Mouse (Mus musculus) C2C12 (cell line): ENCODE data around the gene Kdelr2. TPM values are rescaled to one million over a fixed set of nuclear protein-coding genes. Genes with fewer than 3 reads are reported as not detected.
A peak's percentile ranks its signal among the peaks of the same experiment; 100 is the strongest.
"Not testable (repeated sequence)": the region's sequence is repeated elsewhere in the genome, so short reads cannot be mapped to it uniquely, and the experiment has no call there.

Source experiments
- H3K27me3 ChIP-seq: one replicate; pipeline ENCODE4 v1.6.1; 2011; ENCODE audit not compliant: control insufficient read depth, insufficient read depth, insufficient read length
- H3K36me3 ChIP-seq: one replicate; pipeline ENCODE4 v1.6.1; 2011; ENCODE audit not compliant: control insufficient read depth, insufficient read depth
- H3K4me3 ChIP-seq: one replicate; pipeline ENCODE4 v1.5.1; 2011; ENCODE audit warnings: mild to moderate bottlenecking, control low read depth; ENCODE audit not compliant: poor library complexity, insufficient read depth, severe bottlenecking
- H3K79me2 ChIP-seq: one replicate; pipeline ENCODE4 v1.6.1; 2011; ENCODE audit not compliant: control insufficient read depth, insufficient read depth
- H3K79me3 ChIP-seq: one replicate; pipeline ENCODE4 v1.6.1; 2011; ENCODE audit warnings: low read depth, control low read depth
- H3ac ChIP-seq: one replicate; pipeline ENCODE3; 2011; ENCODE audit warnings: low read depth; ENCODE audit not compliant: control insufficient read depth, insufficient read length
- CEBPB ChIP-seq: IDR thresholded peaks from one replicate; pipeline ENCODE4 v1.6.1; 2011; ENCODE audit warnings: low read depth, mild to moderate bottlenecking, control low read depth, moderate library complexity
- CTCF ChIP-seq: IDR thresholded peaks from one replicate; pipeline ENCODE4 v1.5.1; 2011; ENCODE audit not compliant: control insufficient read depth, insufficient read depth, insufficient read length
- FOSL1 ChIP-seq: IDR thresholded peaks from one replicate; pipeline ENCODE4 v1.8.0; 2011; ENCODE audit warnings: mild to moderate bottlenecking, low read length; ENCODE audit not compliant: poor library complexity, insufficient read depth, severe bottlenecking
- MAX ChIP-seq: IDR thresholded peaks from one replicate; pipeline ENCODE4 v1.6.1; 2011; ENCODE audit warnings: mild to moderate bottlenecking, control low read depth
- MYOD1 ChIP-seq: IDR thresholded peaks from one replicate; pipeline ENCODE4 v1.6.1; 2011; ENCODE audit warnings: low read depth; ENCODE audit not compliant: control insufficient read depth, insufficient read length
- MYOG ChIP-seq: IDR thresholded peaks from one replicate; pipeline ENCODE4 v1.6.1; 2011; ENCODE audit not compliant: control insufficient read depth, insufficient read length; ENCODE audit errors: extremely low read depth
- USF1 ChIP-seq: IDR thresholded peaks from one replicate; pipeline ENCODE4 v1.6.1; 2011; ENCODE audit warnings: low read depth, mild to moderate bottlenecking, control low read depth, moderate library complexity
- polyA plus RNA-seq: library from polyadenylated mRNA; unstranded; fragments of >200 nt; fragmentation: generic; extraction: Trizol; gene quantifications from one replicate; pipeline ENCODE4 v1.2.1, GENCODE M21; 2012; ENCODE audit warnings: missing spikeins

Kdelr2 gene
- polyA plus RNA-seq, 1 experiment: 131 TPM

DNA sequence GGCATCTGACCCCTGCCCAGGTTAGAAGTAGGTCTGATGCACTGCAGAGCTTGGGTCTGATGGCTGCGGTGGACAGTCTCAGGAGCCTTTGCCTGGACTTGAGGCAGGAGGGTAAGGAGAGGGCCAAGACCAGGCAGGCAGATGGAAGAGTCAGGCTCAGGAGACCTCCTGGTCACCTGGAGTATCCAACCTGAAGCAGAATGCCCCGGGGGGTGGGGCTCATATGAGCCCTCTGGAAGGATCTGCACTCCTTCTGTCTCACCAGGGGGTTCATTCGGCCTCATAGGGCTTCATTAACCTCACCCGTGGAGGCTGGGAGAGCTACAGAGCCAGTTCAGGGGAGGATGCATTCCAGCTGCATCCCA lies 32.5 kb upstream of the Kdelr2 start:
- Histone ChIP-seq H3K27me3 (peaks cover 70% of the 10 kb centered on the region), H3ac (no peak overlapping the region), H3K79me3 (no peaks in the 10 kb centered on the region)

GRCm38 (mm10) chr5:143372818-143373217 lies 30.8 kb upstream of the Kdelr2 start:
- Histone ChIP-seq H3K79me3 (no peaks in the 10 kb centered on the region), H3K27me3 (peaks cover 72% of the 10 kb centered on the region), H3K36me3 (no peaks in the 10 kb centered on the region), H3ac (no peak overlapping the region), H3K79me2 (no peaks in the 10 kb centered on the region), H3K4me3 (no peak overlapping the region)
- TF ChIP-seq MYOG (no peak), FOSL1 (no peak), MYOD1 (no peak), USF1 (no peak), MAX (no peak), CEBPB (no peak), CTCF (no peak)

More for the DNA sequence above, 32.5 kb upstream of the Kdelr2 start:
- Histone ChIP-seq H3K4me3 (no peak overlapping the region), H3K36me3 (no peaks in the 10 kb centered on the region), H3K79me2 (no peaks in the 10 kb centered on the region)
- TF ChIP-seq MYOD1: no peak
- no peak for TF ChIP-seq USF1
- TF ChIP-seq CEBPB: no peak
- TF ChIP-seq MAX: no peak
- no peak for TF ChIP-seq CTCF
- no peak for TF ChIP-seq FOSL1
- no peak for TF ChIP-seq MYOG

DNA sequence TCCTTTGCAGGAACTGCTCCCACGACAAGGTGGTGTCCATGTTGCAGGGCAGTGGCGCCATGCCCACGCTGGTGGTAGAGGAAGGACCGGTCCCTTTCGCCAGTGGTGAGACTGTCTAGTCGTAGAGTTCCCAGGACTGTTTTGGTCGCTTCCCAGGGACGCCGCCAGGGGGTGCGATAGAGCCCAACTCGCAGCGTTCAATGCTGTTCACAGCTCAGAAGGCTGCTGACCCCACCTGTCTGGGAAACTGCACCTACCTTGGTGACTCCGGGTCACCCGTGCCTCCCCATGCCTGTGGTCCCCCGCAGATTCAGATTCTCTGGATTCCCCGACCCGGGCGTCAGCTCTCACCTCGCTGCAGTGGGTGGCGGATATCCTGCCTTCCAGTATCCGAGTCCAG lies 28.4 kb upstream of the Kdelr2 start:
- Histone ChIP-seq H3K36me3 (no peaks in the 10 kb centered on the region), H3ac (no peak overlapping the region), H3K79me3 (no peaks in the 10 kb centered on the region), H3K79me2 (no peaks in the 10 kb centered on the region), H3K27me3 (peaks cover 60% of the 10 kb centered on the region), H3K4me3 (no peak overlapping the region)
- TF ChIP-seq MAX: no peak
- TF ChIP-seq CTCF: peak; percentile 41
- no peak for TF ChIP-seq MYOD1
- no peak for TF ChIP-seq CEBPB
- no peak for TF ChIP-seq FOSL1
- no peak for TF ChIP-seq MYOG
- TF ChIP-seq USF1: no peak

DNA sequence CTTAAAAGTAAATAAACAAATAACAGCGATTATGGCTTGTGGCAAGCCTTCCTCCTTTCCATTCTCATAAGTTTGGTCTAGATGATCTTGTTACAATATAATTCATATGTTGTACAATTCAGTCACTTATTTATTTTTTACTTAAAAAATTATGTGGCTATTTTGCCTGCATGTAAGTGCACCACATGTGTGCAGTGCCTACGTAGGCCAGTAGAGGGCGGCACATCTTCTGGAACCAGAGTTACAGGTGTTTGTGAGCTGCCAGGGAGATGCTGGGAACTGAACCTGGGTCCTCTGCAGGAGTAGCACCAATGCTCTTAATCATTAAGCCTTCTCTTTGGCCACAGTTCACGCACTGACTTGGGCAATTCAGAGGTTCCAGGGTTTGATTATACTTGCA lies 27.5 kb upstream of the Kdelr2 start:
- Histone ChIP-seq H3K36me3 (no peaks in the 10 kb centered on the region), H3K79me2 (no peaks in the 10 kb centered on the region), H3K79me3 (no peaks in the 10 kb centered on the region), H3K4me3 (no peak overlapping the region), H3K27me3 (peaks cover 51% of the 10 kb centered on the region), H3ac (no peak overlapping the region)
- TF ChIP-seq FOSL1 (no peak), USF1 (no peak), CEBPB (no peak), MYOD1 (no peak), CTCF (no peak), MAX (no peak), MYOG (no peak)

GRCm38 (mm10) chr5:143386797-143387621 lies 16.6 kb upstream of the Kdelr2 start:
- H3K4me3 ChIP-seq: no peak overlapping the region
- no peaks in the 10 kb centered on the region for H3K79me3 ChIP-seq
- H3ac ChIP-seq: no peak overlapping the region
- H3K79me2 ChIP-seq: no peaks in the 10 kb centered on the region
- peaks cover 56% of the 10 kb centered on the region for H3K27me3 ChIP-seq
- no peak for TF ChIP-seq MAX
- no peak for TF ChIP-seq CTCF
- TF ChIP-seq USF1: no peak
- no peak for TF ChIP-seq FOSL1
- no peak for TF ChIP-seq MYOD1
- TF ChIP-seq CEBPB: no peak
- TF ChIP-seq MYOG: no peak
- no peaks in the 10 kb centered on the region for H3K36me3 ChIP-seq

DNA sequence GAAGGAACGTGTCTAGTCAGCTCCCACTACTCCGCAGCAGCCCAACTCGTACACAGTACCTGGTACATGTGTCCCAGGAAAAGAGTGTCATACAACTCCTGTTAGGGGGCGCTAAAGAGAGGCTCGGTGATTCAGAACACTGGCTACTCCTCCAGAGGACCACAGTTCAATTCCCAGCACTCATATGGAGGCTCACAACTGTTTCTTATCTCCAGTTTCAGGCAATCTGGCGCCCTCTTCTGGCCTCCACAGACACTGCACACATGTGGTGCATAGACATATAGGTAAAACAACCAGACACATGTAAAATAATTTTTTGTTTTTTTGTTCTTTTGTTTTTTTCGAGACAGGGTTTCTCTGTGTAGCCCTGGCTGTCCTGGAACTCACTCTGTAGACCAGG lies 9.5 kb upstream of the Kdelr2 start:
- Histone ChIP-seq H3ac (no peak overlapping the region), H3K27me3 (peaks cover 7% of the 10 kb centered on the region), H3K79me2 (no peaks in the 10 kb centered on the region), H3K36me3 (peaks cover 3% of the 10 kb centered on the region), H3K79me3 (no peaks in the 10 kb centered on the region), H3K4me3 (no peak overlapping the region)
- no peak for TF ChIP-seq USF1
- TF ChIP-seq CTCF: no peak
- no peak for TF ChIP-seq MYOD1
- no peak for TF ChIP-seq MYOG
- TF ChIP-seq FOSL1: no peak
- no peak for TF ChIP-seq CEBPB

DNA sequence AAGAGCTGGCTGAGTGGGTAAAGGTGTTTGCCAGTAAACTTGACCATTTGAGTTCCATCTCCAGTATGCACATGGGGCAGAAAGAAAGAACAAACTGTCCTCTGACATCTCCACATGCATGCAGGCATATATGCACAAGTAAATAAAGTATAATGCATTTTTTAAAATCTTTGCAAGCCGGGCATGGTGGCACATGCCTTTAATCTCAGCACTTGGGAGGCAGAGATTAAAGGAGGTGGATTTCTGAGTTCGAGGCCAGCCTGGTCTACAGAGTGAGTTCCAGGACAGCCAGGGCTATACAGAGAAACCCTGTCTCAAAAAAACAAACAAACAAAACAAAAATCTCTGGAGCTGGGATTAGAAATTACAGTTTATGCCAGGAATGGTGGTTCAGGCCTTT lies 8.7 kb upstream of the Kdelr2 start:
- H3K36me3 ChIP-seq, H3K79me3 ChIP-seq, H3K27me3 ChIP-seq, H3K79me2 ChIP-seq, H3K4me3 ChIP-seq, H3ac ChIP-seq: not testable (repeated sequence)
